Mouse (Mus musculus): ENCODE data around the gene Ect2.

Gene Ect2
- long read RNA-seq, experiment 1 = 0 reads
- long read RNA-seq, experiment 2, partial matches to known transcripts = 0 of 1 reads
- long read RNA-seq, experiment 2, other reads (novel, unspliced or antisense) = 0 of 1 reads

- intact Hi-C loops (cut with DNase I) = no loop called here
Measured at GRCm38 (mm10) chr3:27153701-27154209, at the start of gene Ect2. Gene Ect2, minus strand, starts transcription at chr3:27153878.

- intact Hi-C loops (cut with DNase I) = no loop called here
Measured at GRCm38 (mm10) chr3:27201728-27202411, 48.2 kb upstream of the Ect2 start.

GRCm38 (mm10) chr3:27199120-27199519 is 45.4 kb upstream of the Ect2 start:
- intact Hi-C loops (cut with DNase I) = no loop called here

- intact Hi-C loops (cut with DNase I) = no loop called here
Measured at GRCm38 (mm10) chr3:27197816-27198215, 44.1 kb upstream of the Ect2 start.

- intact Hi-C loops (cut with DNase I) = no loop called here
Measured at GRCm38 (mm10) chr3:27196529-27196928, 42.9 kb upstream of the Ect2 start.

GRCm38 (mm10) chr3:27195573-27196227 is 42.0 kb upstream of the Ect2 start:
- intact Hi-C loops (cut with DNase I) = no loop called here

- intact Hi-C loops (cut with DNase I) = no loop called here
Measured at GRCm38 (mm10) chr3:27195153-27195552, 41.5 kb upstream of the Ect2 start.

- intact Hi-C loops (cut with DNase I) = no loop called here
Measured at GRCm38 (mm10) chr3:27193844-27194317, 40.2 kb upstream of the Ect2 start.

- intact Hi-C loops (cut with DNase I) = no loop called here
Measured at GRCm38 (mm10) chr3:27191856-27192255, 38.2 kb upstream of the Ect2 start.

- intact Hi-C loops (cut with DNase I) = no loop called here
Measured at GRCm38 (mm10) chr3:27190865-27191264, 37.2 kb upstream of the Ect2 start.

GRCm38 (mm10) chr3:27189320-27190261 is 35.9 kb upstream of the Ect2 start:
- intact Hi-C loops (cut with DNase I) = no loop called here

GRCm38 (mm10) chr3:27188386-27188785 is 34.7 kb upstream of the Ect2 start:
- intact Hi-C loops (cut with DNase I) = no loop called here

GRCm38 (mm10) chr3:27183601-27184175 is 30.0 kb upstream of the Ect2 start:
- intact Hi-C loops (cut with DNase I) = no loop called here

- intact Hi-C loops (cut with DNase I) = loop anchor here (1.0 kb wide), 1 partner anchor 54 kb away; no protein-coding TSS in a partner anchor
Measured at GRCm38 (mm10) chr3:27182733-27183600, 29.3 kb upstream of the Ect2 start, which contains the start of gene Nceh1. Gene Nceh1, plus strand, starts transcription at chr3:27182965.

- intact Hi-C loops (cut with DNase I) = no loop called here
Measured at GRCm38 (mm10) chr3:27179711-27180110, 26.0 kb upstream of the Ect2 start.

GRCm38 (mm10) chr3:27170257-27170656 is 16.6 kb upstream of the Ect2 start:
- intact Hi-C loops (cut with DNase I) = no loop called here

GRCm38 (mm10) chr3:27165481-27166065 is 11.9 kb upstream of the Ect2 start:
- intact Hi-C loops (cut with DNase I) = no loop called here

- intact Hi-C loops (cut with DNase I) = no loop called here
Measured at GRCm38 (mm10) chr3:27162410-27162804, 8.7 kb upstream of the Ect2 start.

- intact Hi-C loops (cut with DNase I) = no loop called here
Measured at GRCm38 (mm10) chr3:27161645-27162409, 8.1 kb upstream of the Ect2 start.
